Mouse (Mus musculus) thymus, postnatal 25 days (tissue): Measurements from ENCODE around the gene Nprl3.

Experiments used
- DNase-seq: peaks from one replicate; pipeline ENCODE4 v3.0.0; 2022

Nprl3 gene

GRCm38 (mm10) chr11:32223297-32223967, 44.1 kb downstream of the Nprl3 start:
- DNase-seq: no peak

GRCm38 (mm10) chr11:32222570-32223194, 44.8 kb downstream of the Nprl3 start:
- peak; percentile 15 for DNase-seq

GRCm38 (mm10) chr11:32221951-32222409, 45.5 kb downstream of the Nprl3 start, which contains the start of gene Rhbdf1:
Gene Rhbdf1 (minus strand): TSS chr11:32222300.
- DNase-seq: no peak

GRCm38 (mm10) chr11:32221225-32221950, 46.1 kb downstream of the Nprl3 start:
- DNase-seq: peak; percentile 23

- no peak for DNase-seq
Measured at GRCm38 (mm10) chr11:32220607-32221224, 46.8 kb downstream of the Nprl3 start.

- DNase-seq: no peak
Measured at GRCm38 (mm10) chr11:32219287-32219686, 48.2 kb downstream of the Nprl3 start.

- no peak for DNase-seq
Measured at GRCm38 (mm10) chr11:32218501-32219050, 48.9 kb downstream of the Nprl3 start.

GRCm38 (mm10) chr11:32216851-32217250, 50.7 kb downstream of the Nprl3 start:
- DNase-seq: peak; percentile 66

- DNase-seq: no peak
Measured at GRCm38 (mm10) chr11:32215372-32216162, 51.9 kb downstream of the Nprl3 start.

- no peak for DNase-seq
Measured at GRCm38 (mm10) chr11:32210623-32211022, 56.9 kb downstream of the Nprl3 start.

GRCm38 (mm10) chr11:32205058-32205873, 62.2 kb downstream of the Nprl3 start, which contains the start of gene Snrnp25:
Gene Snrnp25 (plus strand): TSS chr11:32205415.
- DNase-seq: peak; percentile 96

GRCm38 (mm10) chr11:32201922-32202685, 65.4 kb downstream of the Nprl3 start:
- DNase-seq: peak; percentile 23

GRCm38 (mm10) chr11:32200992-32201391, 66.5 kb downstream of the Nprl3 start:
- DNase-seq: peak; percentile 41

GRCm38 (mm10) chr11:32200075-32200601, 67.4 kb downstream of the Nprl3 start, which contains the start of gene Il9r:
Gene Il9r (minus strand): TSS chr11:32200279.
- DNase-seq: peak; percentile 79

GRCm38 (mm10) chr11:32199230-32199629, 68.3 kb downstream of the Nprl3 start:
- peak; percentile 60 for DNase-seq

GRCm38 (mm10) chr11:32198256-32198955, 69.1 kb downstream of the Nprl3 start:
- DNase-seq: peak; percentile 24

GRCm38 (mm10) chr11:32197766-32198165, 69.7 kb downstream of the Nprl3 start:
- no peak for DNase-seq

- no peak for DNase-seq
Measured at GRCm38 (mm10) chr11:32196727-32197126, 70.8 kb downstream of the Nprl3 start.

- DNase-seq: peak; percentile 45
Measured at GRCm38 (mm10) chr11:32195867-32196540, 71.5 kb downstream of the Nprl3 start.
